21 mouse cellular contexts compared by ENCODE assay signal in genomic region chrX:143846637-143847036, GRCm38 (mm10). TPM values are rescaled to one million over a fixed set of nuclear protein-coding genes. Genes with fewer than 3 reads are reported as not detected.
"Had no signal": no experiment of that assay in that cellular context is flagged by ENCODE, and none has a peak within 500 bp of the region (broad histone marks: within the 10 kb centered on the region; RNA-seq: fewer than 3 reads in every experiment).

No protein-coding gene starts in this region.

- H3K27ac ChIP-seq: lung, embryonic 15.5 days; macrophage; midbrain, embryonic 13.5 days; midbrain, embryonic 15.5 days; neural tube, embryonic 13.5 days; neural tube, embryonic 15.5 days had no signal

- H3K9me3 ChIP-seq: lung, embryonic 15.5 days; megakaryocyte, embryonic 14.5 days; midbrain, embryonic 13.5 days; midbrain, embryonic 15.5 days; neural tube, embryonic 13.5 days; neural tube, embryonic 15.5 days had no signal

- H3K9ac ChIP-seq: lung, embryonic 15.5 days; midbrain, embryonic 13.5 days; midbrain, embryonic 15.5 days; neural tube, embryonic 13.5 days; neural tube, embryonic 15.5 days had no signal

- H3K4me3 ChIP-seq: lung, embryonic 15.5 days; megakaryocyte, embryonic 14.5 days; midbrain, embryonic 13.5 days; midbrain, embryonic 15.5 days; neural tube, embryonic 13.5 days; neural tube, embryonic 15.5 days had no signal

- H3K36me3 ChIP-seq: lung, embryonic 15.5 days; midbrain, embryonic 13.5 days; midbrain, embryonic 15.5 days; neural tube, embryonic 13.5 days; neural tube, embryonic 15.5 days had no signal

- H3K4me1 ChIP-seq: lung, embryonic 15.5 days; megakaryocyte, embryonic 14.5 days; midbrain, embryonic 13.5 days; midbrain, embryonic 15.5 days; neural tube, embryonic 13.5 days; neural tube, embryonic 15.5 days had no signal

- H3K27me3 ChIP-seq: midbrain, embryonic 13.5 days; midbrain, embryonic 15.5 days had no signal

- ATAC-seq: lung, postnatal 0 days; midbrain, embryonic 13.5 days; midbrain, embryonic 15.5 days had no signal

- DNase-seq: lung, adult 2 months; lung, postnatal 14 days; lung, postnatal 36 days; retina, postnatal 1 day; right cerebral cortex, adult 18-20 months; right cerebral cortex, postnatal 25 days; right cerebral cortex, postnatal 4 days; spleen, adult 18-20 months; thymus, adult 18-20 months; thymus, postnatal 14 days; thymus, postnatal 36 days had no signal

- H3K4me2 ChIP-seq: lung, embryonic 15.5 days; midbrain, embryonic 11.5 days; midbrain, embryonic 13.5 days; midbrain, embryonic 15.5 days; neural tube, embryonic 13.5 days; neural tube, embryonic 15.5 days had no signal

RNA-seq across cellular contexts. Expression of gene Capn6, which starts 19.4 kb away (rescaled TPM):
- polyA plus RNA-seq: macrophage; small intestine, adult 2 months had no signal
